Comparison of ENCODE assay signal across 9 mouse cellular contexts in the genomic region with DNA sequence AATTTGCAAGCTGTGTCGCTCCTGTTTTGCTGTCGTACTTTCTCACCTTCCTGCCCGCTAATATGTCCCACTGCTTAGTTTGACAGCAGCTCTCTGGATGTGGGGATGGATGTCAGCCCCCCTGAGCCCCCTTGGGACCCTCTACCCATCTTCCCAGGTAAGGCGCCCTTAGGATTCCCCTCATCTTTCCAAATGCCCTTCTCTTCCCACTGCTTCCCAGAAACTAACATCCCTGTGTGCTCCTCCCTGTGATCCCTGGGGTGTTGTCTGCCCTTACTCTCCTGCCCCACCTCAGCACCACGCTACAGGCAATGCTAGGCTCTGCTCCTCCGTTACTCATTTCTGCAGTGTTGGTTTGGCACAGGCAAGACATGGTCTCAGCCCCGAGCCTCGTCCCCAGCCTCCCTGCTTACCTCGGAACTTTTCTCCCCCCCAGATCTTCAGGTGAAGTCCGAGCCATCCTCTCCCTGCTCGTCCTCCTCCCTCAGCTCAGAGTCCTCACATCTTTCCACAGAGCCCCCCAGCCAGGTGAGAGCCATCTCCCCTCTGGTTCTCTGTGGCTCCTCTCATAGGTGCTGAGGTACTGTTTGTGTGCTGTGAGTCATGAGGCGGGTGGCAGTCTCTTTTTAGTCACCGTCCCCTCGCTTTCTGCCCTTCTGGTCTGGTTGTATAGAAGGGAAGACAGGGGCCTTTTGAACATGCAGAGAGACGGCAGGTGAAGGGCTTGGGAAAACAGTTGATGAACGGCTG. TPM values are rescaled to one million over a fixed set of nuclear protein-coding genes. Genes with fewer than 3 reads are reported as not detected.
DNase-seq lines count a peak whose midpoint lies in the region; ATAC-seq and TF ChIP-seq lines count a peak whose summit lies in the region.
"Had no signal": no experiment of that assay in that cellular context is flagged by ENCODE, and none has a peak within 500 bp of the region (broad histone marks: within the 10 kb centered on the region; RNA-seq: fewer than 3 reads in every experiment).

No protein-coding gene starts in this region.

- no peaks in the 10 kb centered on the region for H3K27me3 ChIP-seq in MEL (ENCODE audit: control insufficient read depth in 1 of 2, insufficient read depth in 2 of 2, low read length in 2 of 2)
- no peaks in the 10 kb centered on the region for H3K27me3 ChIP-seq in forebrain, postnatal 0 days (ENCODE audit: insufficient read depth, low read length)
- no peaks in the 10 kb centered on the region for H3K27me3 ChIP-seq in liver, embryonic 15.5 days

- peak overlapping the region; percentile 78 to 85; a peak in 3 of 4 replicates for H3K4me3 ChIP-seq in MEL (ENCODE audit: control insufficient read depth in 1 of 2, insufficient read depth in 1 of 2, low read depth in 2 of 2, low read length in 2 of 2)
- H3K4me3 ChIP-seq in forebrain, postnatal 0 days (ENCODE audit: low read depth, low read length) = peak overlapping the region; percentile 96
- H3K4me3 ChIP-seq in liver, embryonic 15.5 days (replicated peaks) = peak overlapping the region; percentile 92

- H3K4me2 ChIP-seq in forebrain, postnatal 0 days (ENCODE audit: low read depth) = peak overlapping the region; percentile 89
- peak overlapping the region; percentile 95 for H3K4me2 ChIP-seq in liver, embryonic 15.5 days

- ATAC-seq in forebrain, postnatal 0 days = no peak
- ATAC-seq in liver, embryonic 15.5 days (ENCODE audit: insufficient read depth) = no peak

- no peak for TF ChIP-seq EP300 in MEL (IDR thresholded peaks at IDR 0.05; ENCODE audit: low read depth in 1 of 2, low read length in 2 of 2)

- H3K4me1 ChIP-seq in MEL (ENCODE audit: control insufficient read depth in 1 of 2, insufficient read depth in 2 of 2, low read length in 2 of 2) = peaks cover 0 to 20% of the 10 kb centered on the region in 2 experiments; a peak in 3 of 4 replicates
- peaks cover 17% of the 10 kb centered on the region for H3K4me1 ChIP-seq in forebrain, postnatal 0 days (ENCODE audit: insufficient read depth)
- peaks cover 56% of the 10 kb centered on the region for H3K4me1 ChIP-seq in liver, embryonic 15.5 days (replicated peaks)

- H3K9me3 ChIP-seq in MEL (replicated peaks; ENCODE audit: insufficient read depth, low read length) = no peaks in the 10 kb centered on the region
- no peaks in the 10 kb centered on the region for H3K9me3 ChIP-seq in forebrain, postnatal 0 days (ENCODE audit: low read length)
- H3K9me3 ChIP-seq in liver, embryonic 15.5 days (replicated peaks) = no peaks in the 10 kb centered on the region

- 80% methylated on average over 16 of the region's 16 CpGs for WGBS in forebrain, postnatal 0 days
- WGBS in liver, embryonic 15.5 days (ENCODE audit: insufficient replicate concordance) = 76% methylated on average over 16 of the region's 16 CpGs

- no peak for TF ChIP-seq POLR2A in MEL (IDR thresholded peaks at IDR 0.05; ENCODE audit: control insufficient read depth in 1 of 2, insufficient read depth in 1 of 2, low read depth in 1 of 2, low read length in 2 of 2, poor library complexity in 1 of 2)

- peak; percentile 92 for DNase-seq in heart, adult 11 months
- DNase-seq in heart, postnatal 10 days = no peak
- no peak for DNase-seq in MEL (ENCODE audit: low read depth, low spot score)
- DNase-seq in forebrain, postnatal 0 days = no peak
- DNase-seq in frontal cortex, postnatal 10 days (ENCODE audit: low spot score in 2 of 2) = no peak
- no peak for DNase-seq in embryo, embryonic 10.5 days (ENCODE audit: low spot score)
- no peak for DNase-seq in lung, adult 18-20 months
- DNase-seq: kidney, adult 18-20 months had no signal

- no peak for TF ChIP-seq CTCF in MEL (IDR thresholded peaks at IDR 0.05 in 2 of 3, conservative IDR thresholded peaks at IDR 0.05 in 1 of 3; ENCODE audit: control insufficient read depth in 1 of 3, insufficient read depth in 1 of 3, low read depth in 2 of 3, low read length in 3 of 3, poor library complexity in 1 of 3, severe bottlenecking in 1 of 3)
- no peak for TF ChIP-seq CTCF in forebrain, postnatal 0 days (IDR thresholded peaks at IDR 0.05; ENCODE audit: low read depth)

- H3K27ac ChIP-seq in MEL (ENCODE audit: control insufficient read depth, low read depth, low read length) = no peak overlapping the region
- H3K27ac ChIP-seq in forebrain, postnatal 0 days (ENCODE audit: low read depth, low read length) = no peak overlapping the region
- no peak overlapping the region for H3K27ac ChIP-seq in liver, embryonic 15.5 days (replicated peaks)

- peaks cover 15% of the 10 kb centered on the region for H3K79me2 ChIP-seq in MEL (ENCODE audit: control insufficient read depth, insufficient read depth, low read length, poor library complexity)

- H3K9ac ChIP-seq in MEL (ENCODE audit: control insufficient read depth, low read depth, low read length, poor library complexity, severe bottlenecking) = peak overlapping the region; percentile 84
- no peak overlapping the region for H3K9ac ChIP-seq in forebrain, postnatal 0 days
- H3K9ac ChIP-seq in liver, embryonic 15.5 days = peak overlapping the region; percentile 86; the same call in 1 of the 2 replicates

- intact Hi-C loops in heart, postnatal 10 days (cut with DNase I) = no loop called here

- peaks cover 0 to 12% of the 10 kb centered on the region in 2 experiments; a peak in 2 of 4 replicates for H3K36me3 ChIP-seq in MEL (ENCODE audit: control insufficient read depth in 1 of 2, insufficient read depth in 2 of 2, low read length in 2 of 2)
- H3K36me3 ChIP-seq in forebrain, postnatal 0 days (ENCODE audit: insufficient read depth) = peaks cover 48% of the 10 kb centered on the region
- peaks cover 45% of the 10 kb centered on the region for H3K36me3 ChIP-seq in liver, embryonic 15.5 days (replicated peaks)

- no peak for TF ChIP-seq RAD21 in MEL (IDR thresholded peaks at IDR 0.05; ENCODE audit: low read depth, low read length)

TF ChIP-seq in MEL, 35 proteins besides CTCF, POLR2A, EP300 and RAD21:
- TF ChIP-seq POLR2AphosphoS5 (IDR thresholded peaks at IDR 0.05; ENCODE audit: borderline replicate concordance, low read depth, low read length) = no peak
- TF ChIP-seq ZC3H11A (IDR thresholded peaks at IDR 0.05; ENCODE audit: low read depth, low read length) = no peak
- no peak for TF ChIP-seq TAL1 (IDR thresholded peaks at IDR 0.05; ENCODE audit: low read length)
- TF ChIP-seq ZKSCAN1 (IDR thresholded peaks at IDR 0.05; ENCODE audit: low read depth, low read length) = no peak
- no peak for TF ChIP-seq ZNF384 (IDR thresholded peaks at IDR 0.05; ENCODE audit: low read depth, low read length)

RNA-seq across cellular contexts. Expression of a gene that starts 1.4 kb away (rescaled TPM):
- 10 to 100 TPM; 19.0 to 19.3 TPM for total RNA-seq in heart, postnatal 10 days (2021)
- 39.6 and 45.3 TPM in 2 replicates for total RNA-seq in MEL (2012; rRNA removed)
- 100 to 1,000 TPM in 1 of 2 experiments, not detected in 1; 101 TPM for polyA plus RNA-seq in MEL (2012; ENCODE audit: insufficient read depth in 1 of 2, insufficient read length in 2 of 2, low read depth in 1 of 2, low replicate concordance in 2 of 2, missing spikeins in 1 of 2)
- 39.9 and 43.7 TPM in 2 replicates for total RNA-seq in forebrain, postnatal 0 days (2014; rRNA removed)
- 86.1 and 86.4 TPM in 2 replicates for polyA plus RNA-seq in forebrain, postnatal 0 days (2015; fragmentation: Nextera tagmentation; extraction: Ambion mirVana)
- 19.9 and 21.2 TPM in 2 replicates for polyA plus RNA-seq in liver, embryonic 15.5 days (2015; fragmentation: Nextera tagmentation; extraction: Ambion mirVana)

RNA-seq across cellular contexts. Expression of a gene that starts 3.8 kb away (rescaled TPM):
- total RNA-seq in heart, postnatal 10 days (2021) = 1 to 10 TPM; 8.5 to 9.9 TPM
- total RNA-seq in MEL (2012; rRNA removed) = 4.4 and 7.0 TPM in 2 replicates
- polyA plus RNA-seq in MEL (2012; ENCODE audit: insufficient read depth in 1 of 2, insufficient read length in 2 of 2, low read depth in 1 of 2, low replicate concordance in 2 of 2, missing spikeins in 1 of 2) = 1 to 10 TPM in 1 of 2 experiments, not detected in 1; 6.4 TPM
- 9.6 and 19.9 TPM in 2 replicates for total RNA-seq in forebrain, postnatal 0 days (2014; rRNA removed)
- 8.2 and 11.4 TPM in 2 replicates for polyA plus RNA-seq in forebrain, postnatal 0 days (2015; fragmentation: Nextera tagmentation; extraction: Ambion mirVana)
- polyA plus RNA-seq in liver, embryonic 15.5 days (2015; fragmentation: Nextera tagmentation; extraction: Ambion mirVana) = 4.0 and 5.0 TPM in 2 replicates

RNA-seq across cellular contexts. Expression of a gene that starts 19.0 kb away (rescaled TPM):
- 1 to 10 TPM in 1 of 2 experiments, under 1 TPM in 1; 0.89 to 1.2 TPM for total RNA-seq in heart, postnatal 10 days (2021)
- not detected in 2 replicates for total RNA-seq in MEL (2012; rRNA removed)
- 1 to 10 TPM in 1 of 2 experiments, not detected in 1; 1.0 TPM for polyA plus RNA-seq in MEL (2012; ENCODE audit: insufficient read depth in 1 of 2, insufficient read length in 2 of 2, low read depth in 1 of 2, low replicate concordance in 2 of 2, missing spikeins in 1 of 2)
- total RNA-seq in forebrain, postnatal 0 days (2014; rRNA removed) = 7.8 and 11.4 TPM in 2 replicates
- polyA plus RNA-seq in forebrain, postnatal 0 days (2015; fragmentation: Nextera tagmentation; extraction: Ambion mirVana) = 12.2 and 15.1 TPM in 2 replicates
- polyA plus RNA-seq in liver, embryonic 15.5 days (2015; fragmentation: Nextera tagmentation; extraction: Ambion mirVana) = not detected in 2 replicates

RNA-seq across cellular contexts. Expression of a gene that starts 20.0 kb away (rescaled TPM):
- 10 to 100 TPM; 39.0 to 45.7 TPM for total RNA-seq in heart, postnatal 10 days (2021)
- total RNA-seq in MEL (2012; rRNA removed) = 20.2 and 29.2 TPM in 2 replicates
- 100 to 1,000 TPM in 1 of 2 experiments, 10 to 100 TPM in 1; 67.1 to 147 TPM for polyA plus RNA-seq in MEL (2012; ENCODE audit: insufficient read depth in 1 of 2, insufficient read length in 2 of 2, low read depth in 1 of 2, low replicate concordance in 2 of 2, missing spikeins in 1 of 2)
- 24.2 and 27.2 TPM in 2 replicates for total RNA-seq in forebrain, postnatal 0 days (2014; rRNA removed)
- 17.6 and 20.2 TPM in 2 replicates for polyA plus RNA-seq in forebrain, postnatal 0 days (2015; fragmentation: Nextera tagmentation; extraction: Ambion mirVana)
- polyA plus RNA-seq in liver, embryonic 15.5 days (2015; fragmentation: Nextera tagmentation; extraction: Ambion mirVana) = 10.7 and 10.8 TPM in 2 replicates

RNA-seq across cellular contexts. Expression of a gene that starts 22.0 kb away (rescaled TPM):
- 10 to 100 TPM; 63.9 to 66.5 TPM for total RNA-seq in heart, postnatal 10 days (2021)
- total RNA-seq in MEL (2012; rRNA removed) = 0.16 and 0.27 TPM in 2 replicates
- under 1 TPM in 1 of 2 experiments, not detected in 1; 0.28 TPM for polyA plus RNA-seq in MEL (2012; ENCODE audit: insufficient read depth in 1 of 2, insufficient read length in 2 of 2, low read depth in 1 of 2, low replicate concordance in 2 of 2, missing spikeins in 1 of 2)
- 1.0 and 1.7 TPM in 2 replicates for total RNA-seq in forebrain, postnatal 0 days (2014; rRNA removed)
- polyA plus RNA-seq in forebrain, postnatal 0 days (2015; fragmentation: Nextera tagmentation; extraction: Ambion mirVana) = 0.08 and 0.16 TPM in 2 replicates
- polyA plus RNA-seq in liver, embryonic 15.5 days (2015; fragmentation: Nextera tagmentation; extraction: Ambion mirVana) = 0.17 and 0.20 TPM in 2 replicates
